Mouse (Mus musculus) heart, postnatal 0 days (tissue): Measurements from ENCODE around the gene Zfp704. TPM values are rescaled to one million over a fixed set of nuclear protein-coding genes. Genes with fewer than 3 reads are reported as not detected.

ENCODE experiments used
- ATAC-seq: fragments of 200-750 bp; cut with Nextera tagmentation; 2 replicates; pipeline ENCODE4 v1.8.0; 2017; ENCODE audit warnings: low read depth, moderate number of reproducible peaks, moderate library complexity; ENCODE audit not compliant: insufficient read depth
- DNase-seq: peaks from one replicate; pipeline ENCODE4 v3.0.0-alpha.2; 2016; ENCODE audit warnings: low spot score
- H3K27ac ChIP-seq: fragments of 300-500 bp; sonication (generic); 2 replicates; pipeline ENCODE4 v1.5.1; 2014; ENCODE audit warnings: low read depth, mild to moderate bottlenecking
- H3K27me3 ChIP-seq: fragments of 300-500 bp; sonication (generic); 2 replicates; pipeline ENCODE4 v1.6.1; 2014; ENCODE audit warnings: low read length, mixed read lengths; ENCODE audit not compliant: control insufficient read depth, insufficient read depth
- H3K36me3 ChIP-seq: fragments of 300-500 bp; sonication (generic); replicated peaks from 2 replicates; pipeline ENCODE4 v1.6.1; 2014; ENCODE audit warnings: low read length, mixed read lengths; ENCODE audit not compliant: control insufficient read depth, insufficient read depth
- H3K4me1 ChIP-seq: fragments of 300-500 bp; sonication (generic); 2 replicates; pipeline ENCODE4 v1.6.1; 2014; ENCODE audit warnings: antibody characterized with exemption; ENCODE audit not compliant: control insufficient read depth, insufficient read depth
- H3K4me2 ChIP-seq: fragments of 300-500 bp; sonication (generic); 2 replicates; pipeline ENCODE4 v1.6.1; 2014; ENCODE audit warnings: low read depth, mild to moderate bottlenecking, low read length, moderate library complexity
- H3K4me3 ChIP-seq: fragments of 300-500 bp; sonication (generic); 2 replicates; pipeline ENCODE4 v1.5.1; 2014; ENCODE audit warnings: low read depth, low read length
- H3K9ac ChIP-seq: fragments of 300-500 bp; sonication (generic); replicated peaks from 2 replicates; pipeline ENCODE4 v1.6.1; 2014; ENCODE audit warnings: low read depth, low read length, mixed read lengths
- H3K9me3 ChIP-seq: fragments of 300-500 bp; sonication (generic); replicated peaks from 2 replicates; pipeline ENCODE4 v1.6.1; 2016; ENCODE audit warnings: low read length; ENCODE audit not compliant: control insufficient read depth
- CTCF ChIP-seq: IDR thresholded peaks from 2 replicates; pipeline ENCODE4 v1.5.1; 2016; ENCODE audit warnings: antibody characterized with exemption, control low read depth, low read depth
- EP300 ChIP-seq: IDR thresholded peaks from 2 replicates; pipeline ENCODE4 v1.6.1; 2016; ENCODE audit warnings: antibody characterized with exemption, low read depth
- WGBS: fragments of 180-500 bp; shearing (Covaris S2); extraction: QIAGEN DNeasy Blood & Tissue Kit; methylation state at CpG from one replicate; pipeline ENCODE4 v1.1.7; 2014; 5-methylcytosine and 5-hydroxymethylcytosine counted together
- polyA plus RNA-seq: library from polyadenylated mRNA; unstranded; fragments of >200 nt; fragmentation: Nextera tagmentation; extraction: Ambion mirVana; gene quantifications from 2 replicates; pipeline ENCODE4 v1.2.1, GENCODE M21; 2015
- total RNA-seq: library from RNA; depleted of rRNA; stranded (reverse); fragments of >200 nt; gene quantifications from 2 replicates; pipeline ENCODE4 v1.2.3, GENCODE M21; 2014; ENCODE audit warnings: low replicate concordance

The Zfp704 gene
- total and polyA plus RNA-seq, 2 experiments from 2014 or later, result 3.5 to 15.8 TPM

DNA sequence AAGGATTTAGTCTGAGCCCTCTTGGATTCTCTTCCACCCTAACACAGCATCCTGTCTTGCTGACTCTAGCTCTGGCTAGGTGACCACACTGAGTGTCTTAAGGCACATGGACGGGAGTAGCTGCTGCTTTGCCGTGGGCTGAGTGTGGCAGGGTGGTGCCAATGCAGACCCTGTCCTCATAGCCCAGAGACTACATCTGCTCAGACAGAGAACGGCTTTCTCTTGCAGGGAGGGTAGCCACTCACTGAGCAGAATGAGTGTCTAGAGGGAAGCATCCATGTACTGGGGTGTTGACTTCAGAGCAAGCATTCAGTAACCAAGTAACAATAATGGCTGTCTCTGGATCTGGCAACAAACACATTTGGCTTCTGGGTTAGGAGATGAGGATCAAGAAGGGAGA, 179.9 kb downstream of the Zfp704 start:
- Histone ChIP-seq H3K4me1 (peaks cover 23% of the 10 kb centered on the region), H3K27me3 (no peaks in the 10 kb centered on the region), H3K36me3 (no peaks in the 10 kb centered on the region), H3K27ac (no peak overlapping the region), H3K4me2 (no peak overlapping the region), H3K9me3 (no peaks in the 10 kb centered on the region), H3K9ac (no peak overlapping the region), H3K4me3 (no peak overlapping the region)
- DNase-seq, result no peak
- TF ChIP-seq CTCF (no peak), EP300 (no peak)
- ATAC-seq, result no peak
- WGBS, result 92% methylated on average over 3 of the region's 3 CpGs

- no peaks in the 10 kb centered on the region for H3K27me3 ChIP-seq
- no peak for TF ChIP-seq CTCF
- TF ChIP-seq EP300, result no peak
- DNase-seq, result no peak
- no peaks in the 10 kb centered on the region for H3K36me3 ChIP-seq
- no peaks in the 10 kb centered on the region for H3K9me3 ChIP-seq
- H3K4me1 ChIP-seq, result peaks cover 14% of the 10 kb centered on the region
- no peak overlapping the region for H3K4me3 ChIP-seq
- 87% methylated on average over 4 of the region's 4 CpGs for WGBS
- H3K27ac ChIP-seq, result no peak overlapping the region
- no peak overlapping the region for H3K4me2 ChIP-seq
- no peak for ATAC-seq
- no peak overlapping the region for H3K9ac ChIP-seq
Observed at GRCm38 (mm10) chr3:9427826-9428225, 182.1 kb downstream of the Zfp704 start.

DNA sequence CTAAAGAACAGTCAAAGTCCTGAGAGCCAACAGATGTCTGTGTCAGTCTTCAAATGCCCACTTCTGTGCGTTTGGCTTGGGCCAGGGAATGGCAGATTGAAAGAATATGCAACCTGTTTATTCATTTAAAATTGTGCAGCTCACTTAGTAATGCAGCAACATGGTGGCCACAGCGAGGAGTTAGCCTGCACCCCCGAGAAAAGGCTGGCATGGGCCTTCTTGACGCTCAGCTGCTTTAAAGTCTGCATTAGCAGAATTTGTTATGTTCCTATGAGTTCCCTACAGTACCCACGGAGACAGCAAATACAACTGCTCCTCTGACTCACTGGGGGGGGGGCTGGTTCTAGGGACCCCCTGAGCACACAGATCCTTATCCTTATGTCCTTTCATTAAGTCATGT, 184.2 kb downstream of the Zfp704 start:
- Histone ChIP-seq H3K4me2 (no peak overlapping the region), H3K4me3 (no peak overlapping the region), H3K9me3 (no peaks in the 10 kb centered on the region), H3K9ac (no peak overlapping the region), H3K36me3 (no peaks in the 10 kb centered on the region), H3K4me1 (no peaks in the 10 kb centered on the region), H3K27me3 (no peaks in the 10 kb centered on the region), H3K27ac (no peak overlapping the region)
- TF ChIP-seq EP300 (no peak), CTCF (no peak)
- 88% methylated on average over 5 of the region's 5 CpGs for WGBS
- ATAC-seq, result no peak
- no peak for DNase-seq

DNA sequence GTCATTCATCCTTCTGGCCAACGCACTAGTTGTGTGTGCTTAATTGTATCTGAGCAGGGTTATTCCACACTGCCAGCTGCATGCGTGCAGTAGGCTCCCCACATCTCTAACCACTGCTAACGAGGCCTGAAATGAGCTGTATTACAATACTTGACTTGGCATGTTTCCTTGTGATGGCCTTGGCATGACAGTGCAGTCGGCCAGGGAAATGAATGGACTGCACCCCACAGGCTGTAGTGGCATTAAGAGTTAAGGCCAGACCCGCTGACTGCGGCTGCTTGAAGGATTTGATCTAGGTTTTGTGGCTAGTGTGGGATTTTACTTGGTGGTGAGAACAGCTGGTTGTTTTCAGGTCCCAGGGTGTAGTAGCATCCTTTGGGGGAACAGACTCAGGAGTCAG, 185.2 kb downstream of the Zfp704 start:
- no peak overlapping the region for H3K27ac ChIP-seq
- no peaks in the 10 kb centered on the region for H3K9me3 ChIP-seq
- no peaks in the 10 kb centered on the region for H3K27me3 ChIP-seq
- no peaks in the 10 kb centered on the region for H3K36me3 ChIP-seq
- H3K9ac ChIP-seq, result no peak overlapping the region
- WGBS, result 94% methylated on average over 6 of the region's 6 CpGs
- ATAC-seq, result no peak
- DNase-seq, result no peak
- no peaks in the 10 kb centered on the region for H3K4me1 ChIP-seq
- no peak overlapping the region for H3K4me2 ChIP-seq
- TF ChIP-seq CTCF, result no peak
- TF ChIP-seq EP300, result no peak
- no peak overlapping the region for H3K4me3 ChIP-seq

DNA sequence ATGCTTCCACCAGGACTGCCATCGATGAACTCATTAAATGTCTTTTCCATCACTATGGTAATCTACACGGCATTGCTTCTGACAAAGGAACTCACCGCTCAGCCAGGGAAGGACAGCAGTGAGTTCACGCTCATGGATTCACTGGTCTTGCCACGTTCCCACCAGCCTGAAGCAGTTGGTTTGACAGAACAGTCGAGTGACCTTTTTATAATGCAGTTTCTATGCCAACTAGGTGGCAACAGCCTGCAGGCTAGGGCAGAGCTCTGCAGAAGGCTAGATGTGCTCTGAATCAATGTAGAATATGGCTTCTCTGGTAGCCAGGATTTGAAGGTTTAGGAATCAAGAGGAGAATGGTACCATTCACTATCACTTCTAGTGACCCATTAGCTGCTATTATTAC, 186.2 kb downstream of the Zfp704 start:
- Histone ChIP-seq H3K36me3 (no peaks in the 10 kb centered on the region), H3K27ac (no peak overlapping the region), H3K27me3 (no peaks in the 10 kb centered on the region), H3K4me2 (no peak overlapping the region), H3K4me1 (no peaks in the 10 kb centered on the region), H3K9me3 (no peaks in the 10 kb centered on the region), H3K4me3 (no peak overlapping the region), H3K9ac (no peak overlapping the region)
- TF ChIP-seq EP300, result no peak
- no peak for TF ChIP-seq CTCF
- ATAC-seq (no peak), DNase-seq (no peak)
- 84% methylated on average over 6 of the region's 6 CpGs for WGBS

DNA sequence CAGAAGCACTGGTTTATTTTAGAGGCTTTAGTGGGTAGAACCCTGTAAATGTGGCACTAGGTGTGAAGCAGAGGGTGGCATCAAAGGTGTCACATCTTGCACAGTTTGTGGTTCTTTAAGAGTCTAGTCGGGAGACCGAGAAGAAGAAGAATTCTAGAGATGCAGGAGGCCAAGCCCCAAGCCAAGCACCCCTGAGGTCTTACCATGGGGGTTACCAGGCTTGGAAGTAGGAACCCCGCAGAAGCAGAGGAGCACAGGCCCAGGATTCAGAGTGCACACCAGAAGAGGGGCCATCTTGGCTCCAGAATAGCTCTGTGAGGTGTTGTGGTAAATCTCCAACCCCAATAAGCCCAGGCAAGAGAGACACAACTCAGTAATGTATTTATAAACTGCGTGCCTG, 201.0 kb downstream of the Zfp704 start:
- Histone ChIP-seq H3K9ac (no peak overlapping the region), H3K27me3 (no peaks in the 10 kb centered on the region), H3K27ac (no peak overlapping the region), H3K4me3 (no peak overlapping the region), H3K9me3 (0 out of 2 replicates have a peak, but pooled peaks cover 2% of the 10 kb centered on the region), H3K4me2 (no peak overlapping the region), H3K36me3 (no peaks in the 10 kb centered on the region), H3K4me1 (peaks cover 20% of the 10 kb centered on the region)
- WGBS, result 91% methylated on average over 4 of the region's 4 CpGs
- TF ChIP-seq CTCF (no peak), EP300 (no peak)
- ATAC-seq (no peak), DNase-seq (no peak)
